Mouse (Mus musculus) midbrain, embryonic 15.5 days (tissue): ENCODE measurements at regions not wholly inside any gene's neighbourhood (a gene's known extent, or its start where the extent isn't known, plus 50 kb on each side); places are given as distances from the start of the nearest gene placed in this dataset.

Source experiments
- ATAC-seq: fragments of 200-750 bp; cut with Nextera tagmentation; replicated peaks from 2 replicates; pipeline ENCODE4 v1.8.0; 2017; ENCODE audit warnings: moderate TSS enrichment
- H3K27ac ChIP-seq: fragments of 300-500 bp; sonication (generic); 2 replicates; pipeline ENCODE4 v1.5.1; 2015; ENCODE audit warnings: mild to moderate bottlenecking, inconsistent platforms
- H3K27me3 ChIP-seq: fragments of 300-500 bp; sonication (generic); replicated peaks from 2 replicates; pipeline ENCODE4 v1.6.1; 2015; ENCODE audit warnings: inconsistent platforms
- H3K36me3 ChIP-seq: fragments of 300-500 bp; sonication (generic); replicated peaks from 2 replicates; pipeline ENCODE4 v1.6.1; 2015; ENCODE audit warnings: inconsistent platforms
- H3K4me1 ChIP-seq: fragments of 300-500 bp; sonication (generic); 2 replicates; pipeline ENCODE4 v1.6.1; 2015; ENCODE audit warnings: inconsistent platforms
- H3K4me2 ChIP-seq: fragments of 300-500 bp; sonication (generic); 2 replicates; pipeline ENCODE4 v1.6.1; 2015; ENCODE audit warnings: inconsistent platforms, mild to moderate bottlenecking, moderate library complexity
- H3K4me3 ChIP-seq: fragments of 300-500 bp; sonication (generic); 2 replicates; pipeline ENCODE4 v1.5.1; 2015; ENCODE audit warnings: mild to moderate bottlenecking, inconsistent platforms
- H3K9ac ChIP-seq: fragments of 300-500 bp; sonication (generic); 2 replicates; pipeline ENCODE4 v1.6.1; 2015; ENCODE audit warnings: mild to moderate bottlenecking, inconsistent platforms
- H3K9me3 ChIP-seq: fragments of 300-500 bp; sonication (generic); 2 replicates; pipeline ENCODE4 v1.6.1; 2016; ENCODE audit warnings: inconsistent platforms
- WGBS: fragments of 180-500 bp; shearing (Covaris S2); methylation state at CpG from one replicate; pipeline ENCODE4 v1.1.7; 2015; ENCODE audit warnings: mixed read lengths; 5-methylcytosine and 5-hydroxymethylcytosine counted together

DNA sequence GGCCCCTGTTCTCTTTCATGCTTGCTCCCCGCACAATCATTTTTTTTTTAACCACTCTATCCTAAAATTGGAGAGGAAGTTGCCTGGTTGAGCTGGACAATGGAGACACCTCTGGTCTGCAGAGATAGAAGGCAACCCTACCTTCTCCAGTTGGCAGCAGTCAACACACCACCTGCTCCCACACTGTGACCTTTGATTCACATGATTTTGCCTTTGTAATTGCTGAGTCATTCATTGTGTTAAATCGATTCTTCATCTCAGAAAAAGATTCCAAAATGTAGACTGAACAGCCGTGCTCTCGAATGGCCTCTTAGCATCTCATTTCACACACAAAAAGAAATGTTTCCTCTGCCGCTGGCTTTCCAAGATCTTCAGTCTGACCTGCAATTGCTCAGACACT, 616.2 kb downstream of the Pdcd6ip start:
- Histone ChIP-seq H3K9me3 (no peaks in the 10 kb centered on the region), H3K27ac (no peak overlapping the region), H3K27me3 (no peaks in the 10 kb centered on the region), H3K4me1 (no peaks in the 10 kb centered on the region), H3K4me3 (no peak overlapping the region), H3K36me3 (no peaks in the 10 kb centered on the region), H3K4me2 (no peak overlapping the region), H3K9ac (no peak overlapping the region)
- ATAC-seq: no peak
- WGBS: 56% methylated on average over 5 of the region's 5 CpGs

DNA sequence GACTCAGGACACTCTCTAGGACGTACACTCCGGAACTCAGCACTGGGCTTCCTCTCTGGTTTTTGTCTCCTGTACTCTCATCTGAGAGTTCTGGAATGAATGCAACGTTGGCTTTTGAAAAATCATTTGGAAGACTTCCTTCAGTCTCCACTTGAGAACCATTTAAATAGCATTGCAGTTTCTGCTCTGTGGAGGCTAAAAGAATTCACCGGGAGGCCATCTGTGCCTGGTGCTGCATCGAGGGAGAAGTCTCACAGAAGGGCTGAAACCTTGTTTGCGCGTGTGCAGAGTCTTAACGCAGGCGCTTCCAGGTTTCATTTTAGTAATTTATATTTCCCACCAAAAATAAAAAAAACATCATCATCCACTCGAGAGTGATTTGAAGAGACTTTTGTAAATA, 620.3 kb downstream of the Pdcd6ip start:
- Histone ChIP-seq H3K36me3 (no peaks in the 10 kb centered on the region), H3K27ac (no peak overlapping the region), H3K9me3 (no peaks in the 10 kb centered on the region), H3K27me3 (no peaks in the 10 kb centered on the region), H3K4me2 (no peak overlapping the region), H3K9ac (no peak overlapping the region), H3K4me1 (no peaks in the 10 kb centered on the region), H3K4me3 (no peak overlapping the region)
- no peak for ATAC-seq
- 83% methylated on average over 10 of the region's 10 CpGs for WGBS

DNA sequence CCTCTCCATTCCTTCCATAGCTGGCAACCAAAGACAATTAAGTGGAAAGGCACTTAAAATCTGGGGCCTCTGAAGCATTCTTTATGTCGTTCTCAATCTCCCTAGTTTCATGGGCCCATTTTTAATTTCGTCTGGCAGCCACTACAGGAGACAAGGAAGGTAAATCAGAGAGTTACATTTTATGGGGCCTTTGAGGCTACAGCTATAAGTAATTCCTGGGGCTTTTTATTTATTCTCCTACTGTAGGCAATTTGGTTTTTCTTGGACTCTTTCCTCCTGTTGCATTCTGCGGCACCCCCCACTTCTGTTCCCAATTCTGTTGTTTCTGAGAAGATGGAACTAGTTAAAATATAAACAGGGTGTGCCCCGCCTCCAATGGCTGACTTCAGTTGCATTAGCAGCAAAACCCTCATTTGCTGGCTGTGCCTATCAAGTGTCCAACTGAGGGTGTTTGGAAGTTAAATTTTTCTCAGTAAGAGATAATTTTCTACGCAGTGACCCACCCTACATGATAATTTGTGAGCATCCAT, 622.7 kb downstream of the Pdcd6ip start:
- H3K9ac ChIP-seq: no peak overlapping the region
- no peaks in the 10 kb centered on the region for H3K36me3 ChIP-seq
- 86% methylated on average over 5 of the region's 5 CpGs for WGBS
- no peak overlapping the region for H3K27ac ChIP-seq
- no peak for ATAC-seq
- H3K4me2 ChIP-seq: no peak overlapping the region
- H3K27me3 ChIP-seq: no peaks in the 10 kb centered on the region
- no peak overlapping the region for H3K4me3 ChIP-seq
- H3K4me1 ChIP-seq: no peaks in the 10 kb centered on the region
- H3K9me3 ChIP-seq: no peaks in the 10 kb centered on the region

DNA sequence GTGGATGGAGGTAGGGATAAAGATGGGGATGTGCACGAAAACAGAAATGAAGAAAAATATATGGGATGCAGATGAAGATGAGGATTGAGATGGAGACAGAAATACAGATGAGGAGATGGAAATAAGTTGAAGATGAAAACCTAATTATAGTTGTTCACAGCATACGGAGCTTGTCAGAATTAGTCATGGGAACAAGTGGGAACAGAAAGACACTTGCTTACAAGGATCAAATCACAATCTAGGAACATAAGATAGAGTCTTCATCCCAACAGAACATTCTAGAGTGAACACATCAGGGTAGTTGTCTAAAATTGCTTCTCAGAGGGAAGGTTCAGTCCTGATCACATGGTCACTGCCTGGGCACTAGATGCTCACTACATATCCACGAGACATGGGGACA, 633.2 kb downstream of the Pdcd6ip start:
- no peak for ATAC-seq
- Histone ChIP-seq H3K9me3 (no peaks in the 10 kb centered on the region), H3K27ac (no peak overlapping the region), H3K9ac (no peak overlapping the region), H3K4me3 (no peak overlapping the region), H3K4me2 (no peak overlapping the region), H3K4me1 (no peaks in the 10 kb centered on the region), H3K27me3 (no peaks in the 10 kb centered on the region), H3K36me3 (no peaks in the 10 kb centered on the region)
- WGBS: 84% methylated on average over 3 of the region's 3 CpGs

DNA sequence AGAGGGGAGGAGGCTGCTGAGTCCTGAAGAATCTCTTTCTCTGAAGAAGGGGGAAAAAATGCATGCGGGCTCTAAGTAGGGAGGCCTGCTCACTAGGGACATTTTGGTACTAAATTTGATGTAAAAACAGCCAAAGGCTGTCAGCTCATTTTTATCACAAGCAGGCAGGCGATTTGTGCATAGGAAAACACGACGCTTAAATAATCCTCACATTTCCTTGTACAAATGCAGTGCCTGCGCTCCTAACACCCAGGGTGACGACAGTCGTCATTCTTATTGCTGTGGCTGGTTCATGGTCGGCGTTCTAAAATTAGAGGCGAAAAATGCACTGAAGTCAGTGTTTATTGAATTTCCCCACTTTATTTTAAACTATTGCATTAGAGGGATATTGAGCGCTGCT, 650.6 kb downstream of the Pdcd6ip start:
- no peaks in the 10 kb centered on the region for H3K4me1 ChIP-seq
- 67% methylated on average over 11 of the region's 11 CpGs for WGBS
- no peak overlapping the region for H3K27ac ChIP-seq
- no peak for ATAC-seq
- H3K9me3 ChIP-seq: no peaks in the 10 kb centered on the region
- no peaks in the 10 kb centered on the region for H3K36me3 ChIP-seq
- no peak overlapping the region for H3K9ac ChIP-seq
- no peak overlapping the region for H3K4me2 ChIP-seq
- no peaks in the 10 kb centered on the region for H3K27me3 ChIP-seq
- H3K4me3 ChIP-seq: no peak overlapping the region

DNA sequence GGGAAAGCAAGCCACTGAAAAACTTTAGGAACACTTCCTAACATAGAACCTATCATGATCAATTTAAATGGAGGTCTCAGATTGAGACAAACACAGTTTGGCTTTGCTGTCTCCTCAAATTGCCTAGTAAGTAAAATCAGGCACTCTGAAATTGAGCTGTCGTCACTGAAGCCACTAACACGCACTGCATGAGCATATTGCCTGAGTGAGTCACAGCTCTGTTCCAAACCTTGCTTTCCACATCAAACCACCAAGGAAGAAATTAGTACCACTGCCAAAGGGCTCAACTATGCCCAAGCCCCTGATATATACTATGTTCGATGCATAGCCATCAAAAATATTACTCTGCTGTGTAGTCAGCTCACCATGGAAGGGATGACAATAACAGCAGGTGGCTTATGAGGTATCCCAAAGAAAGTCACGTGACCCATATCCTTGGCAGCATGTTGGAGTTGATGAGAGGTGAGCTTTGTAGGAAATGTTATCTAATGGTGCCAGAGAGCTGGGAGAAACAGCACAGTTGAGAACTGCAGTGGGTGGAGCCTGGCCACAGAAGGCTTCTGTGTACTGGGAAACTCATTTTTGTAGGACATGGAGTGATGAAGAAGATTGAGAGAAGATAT, 663.4 kb downstream of the Pdcd6ip start:
- Histone ChIP-seq H3K4me1 (0 out of 2 replicates have a peak, but pooled peaks cover 4% of the 10 kb centered on the region), H3K9me3 (no peaks in the 10 kb centered on the region), H3K4me3 (no peak overlapping the region), H3K4me2 (no peak overlapping the region), H3K9ac (no peak overlapping the region), H3K36me3 (no peaks in the 10 kb centered on the region), H3K27ac (no peak overlapping the region), H3K27me3 (no peaks in the 10 kb centered on the region)
- ATAC-seq: no peak
- WGBS: 83% methylated on average over 4 of the region's 4 CpGs

DNA sequence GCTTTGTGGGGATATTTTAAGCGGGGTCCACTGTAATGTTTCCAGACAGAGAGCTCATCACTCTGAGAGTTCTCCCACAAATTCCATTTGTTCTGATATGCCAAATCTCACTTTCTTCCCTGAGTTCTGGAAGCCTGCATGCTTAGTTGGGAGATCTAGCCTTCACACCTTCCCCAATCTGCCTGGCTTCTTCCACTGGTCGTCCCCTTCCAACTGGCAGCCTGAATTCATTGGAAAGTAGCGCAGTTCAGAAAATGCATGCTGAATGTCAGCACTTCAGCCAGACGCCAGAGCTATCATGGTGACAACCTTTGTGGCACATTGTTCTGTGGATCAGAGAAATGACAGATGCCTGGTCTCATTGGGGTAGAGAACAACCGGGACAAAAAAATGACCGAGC, 667.2 kb downstream of the Pdcd6ip start:
- ATAC-seq: no peak
- H3K27me3 ChIP-seq: no peaks in the 10 kb centered on the region
- H3K36me3 ChIP-seq: no peaks in the 10 kb centered on the region
- no peak overlapping the region for H3K27ac ChIP-seq
- H3K9ac ChIP-seq: no peak overlapping the region
- H3K9me3 ChIP-seq: no peaks in the 10 kb centered on the region
- H3K4me2 ChIP-seq: no peak overlapping the region
- H3K4me3 ChIP-seq: no peak overlapping the region
- WGBS: 88% methylated on average over 6 of the region's 6 CpGs
- H3K4me1 ChIP-seq: 0 out of 2 replicates have a peak, but pooled peaks cover 4% of the 10 kb centered on the region

DNA sequence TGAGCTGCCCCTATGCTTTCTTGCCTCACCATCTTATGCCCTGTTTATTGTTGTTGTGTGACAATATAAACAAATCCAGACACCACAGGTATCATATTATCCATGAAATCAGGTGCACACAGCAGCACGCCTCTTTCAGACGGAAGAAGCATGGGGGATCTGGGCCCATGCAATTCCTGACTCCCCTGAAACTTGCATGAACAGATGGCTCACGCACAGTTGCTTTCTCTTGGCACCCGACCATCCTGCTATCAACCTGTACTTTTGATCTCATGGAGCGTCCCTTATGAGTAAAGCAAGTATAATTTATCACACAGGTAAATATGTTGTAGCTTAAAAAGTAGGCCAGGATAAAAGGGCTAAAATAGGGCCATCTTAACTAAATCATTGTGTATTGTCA, 674.1 kb downstream of the Pdcd6ip start:
- 83% methylated on average over 5 of the region's 5 CpGs for WGBS
- H3K36me3 ChIP-seq: no peaks in the 10 kb centered on the region
- no peak for ATAC-seq
- H3K27ac ChIP-seq: no peak overlapping the region
- H3K9me3 ChIP-seq: no peaks in the 10 kb centered on the region
- H3K4me3 ChIP-seq: no peak overlapping the region
- H3K4me1 ChIP-seq: no peaks in the 10 kb centered on the region
- H3K27me3 ChIP-seq: no peaks in the 10 kb centered on the region
- no peak overlapping the region for H3K4me2 ChIP-seq
- no peak overlapping the region for H3K9ac ChIP-seq

DNA sequence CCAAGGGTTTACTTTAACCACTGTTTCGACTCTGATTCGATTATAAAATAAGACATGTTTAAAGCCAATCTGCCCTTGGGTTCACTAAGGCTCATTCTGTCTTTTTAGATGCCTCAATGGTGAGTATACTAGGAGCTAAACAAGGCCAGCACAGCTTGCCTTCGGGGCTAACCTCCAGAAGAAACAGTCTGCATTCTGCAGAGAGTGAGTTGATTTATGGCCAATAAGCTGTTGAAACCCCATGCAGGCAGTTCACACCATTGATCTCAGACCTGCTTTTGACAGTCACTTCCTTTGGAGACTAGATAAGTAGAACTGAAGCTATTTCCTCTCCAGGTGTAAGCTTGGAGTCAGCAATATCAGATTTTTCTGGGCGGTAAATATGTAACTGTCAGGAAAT, 679.0 kb downstream of the Pdcd6ip start:
- Histone ChIP-seq H3K4me3 (no peak overlapping the region), H3K36me3 (no peaks in the 10 kb centered on the region), H3K27me3 (no peaks in the 10 kb centered on the region), H3K9ac (no peak overlapping the region), H3K4me2 (no peak overlapping the region), H3K4me1 (no peaks in the 10 kb centered on the region), H3K27ac (no peak overlapping the region), H3K9me3 (no peaks in the 10 kb centered on the region)
- no peak for ATAC-seq
- WGBS: 87% methylated on average over 4 of the region's 4 CpGs

DNA sequence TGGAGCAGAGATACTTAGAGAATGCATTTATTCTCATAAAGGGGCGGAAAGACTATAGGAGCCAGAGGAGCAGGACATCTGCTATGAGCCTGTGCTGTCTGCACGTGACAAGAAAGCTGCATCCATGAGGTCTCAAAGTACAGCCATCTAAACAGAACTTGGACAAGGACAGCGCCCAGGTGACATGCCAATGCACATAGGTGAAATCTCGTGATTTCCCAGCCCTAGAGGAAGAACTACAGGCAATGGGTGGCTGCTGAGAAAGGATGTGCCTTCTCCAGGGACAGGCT, 681.2 kb downstream of the Pdcd6ip start:
- 84% methylated on average over 4 of the region's 4 CpGs for WGBS
- no peaks in the 10 kb centered on the region for H3K4me1 ChIP-seq
- no peaks in the 10 kb centered on the region for H3K27me3 ChIP-seq
- no peak overlapping the region for H3K9ac ChIP-seq
- ATAC-seq: no peak
- H3K4me3 ChIP-seq: no peak overlapping the region
- no peaks in the 10 kb centered on the region for H3K36me3 ChIP-seq
- H3K4me2 ChIP-seq: no peak overlapping the region
- H3K9me3 ChIP-seq: no peaks in the 10 kb centered on the region
- no peak overlapping the region for H3K27ac ChIP-seq

DNA sequence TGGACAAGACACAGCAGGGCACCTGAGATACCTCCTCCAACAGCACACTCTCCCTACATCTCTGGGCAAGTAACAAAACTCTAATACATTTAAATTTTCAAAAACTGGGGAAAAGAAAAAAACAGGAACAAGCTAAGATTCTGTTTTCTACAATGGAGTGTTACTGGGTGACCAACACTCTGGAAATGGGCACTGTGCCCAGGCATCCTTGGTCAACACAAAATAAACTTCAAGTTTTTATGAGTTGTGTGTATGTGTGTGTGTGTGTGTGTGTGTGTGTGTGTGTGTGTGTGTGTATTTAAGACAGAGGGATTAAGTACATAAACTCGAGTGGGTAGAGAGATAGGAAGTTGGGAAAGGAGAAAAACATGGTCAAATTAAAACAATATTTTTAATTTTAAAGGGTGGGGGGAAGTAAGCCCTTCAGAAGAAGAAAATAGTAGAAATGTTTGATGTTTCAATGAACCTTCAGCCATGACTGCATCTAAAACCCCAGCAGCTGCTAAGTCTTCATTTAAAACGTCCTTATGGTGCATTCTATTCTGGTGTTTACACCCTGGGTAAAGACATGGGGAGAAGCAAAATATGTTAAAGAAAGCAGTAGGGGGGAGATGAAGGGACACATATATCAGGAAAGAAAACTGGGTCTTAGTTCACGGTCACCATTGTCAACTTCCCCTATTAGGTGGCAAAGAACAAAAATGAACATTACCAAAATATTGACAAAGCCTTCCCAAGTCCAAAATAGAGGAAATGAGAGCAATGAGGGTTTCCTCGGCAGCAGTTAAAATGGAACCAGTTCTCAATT, 681.8 kb downstream of the Pdcd6ip start:
- H3K4me2 ChIP-seq: no peak overlapping the region
- ATAC-seq: no peak
- H3K36me3 ChIP-seq: no peaks in the 10 kb centered on the region
- H3K4me3 ChIP-seq: no peak overlapping the region
- H3K9me3 ChIP-seq: no peaks in the 10 kb centered on the region
- H3K27me3 ChIP-seq: no peaks in the 10 kb centered on the region
- no peaks in the 10 kb centered on the region for H3K4me1 ChIP-seq
- no peak overlapping the region for H3K9ac ChIP-seq
- 72% methylated on average over 4 of the region's 4 CpGs for WGBS
- no peak overlapping the region for H3K27ac ChIP-seq

DNA sequence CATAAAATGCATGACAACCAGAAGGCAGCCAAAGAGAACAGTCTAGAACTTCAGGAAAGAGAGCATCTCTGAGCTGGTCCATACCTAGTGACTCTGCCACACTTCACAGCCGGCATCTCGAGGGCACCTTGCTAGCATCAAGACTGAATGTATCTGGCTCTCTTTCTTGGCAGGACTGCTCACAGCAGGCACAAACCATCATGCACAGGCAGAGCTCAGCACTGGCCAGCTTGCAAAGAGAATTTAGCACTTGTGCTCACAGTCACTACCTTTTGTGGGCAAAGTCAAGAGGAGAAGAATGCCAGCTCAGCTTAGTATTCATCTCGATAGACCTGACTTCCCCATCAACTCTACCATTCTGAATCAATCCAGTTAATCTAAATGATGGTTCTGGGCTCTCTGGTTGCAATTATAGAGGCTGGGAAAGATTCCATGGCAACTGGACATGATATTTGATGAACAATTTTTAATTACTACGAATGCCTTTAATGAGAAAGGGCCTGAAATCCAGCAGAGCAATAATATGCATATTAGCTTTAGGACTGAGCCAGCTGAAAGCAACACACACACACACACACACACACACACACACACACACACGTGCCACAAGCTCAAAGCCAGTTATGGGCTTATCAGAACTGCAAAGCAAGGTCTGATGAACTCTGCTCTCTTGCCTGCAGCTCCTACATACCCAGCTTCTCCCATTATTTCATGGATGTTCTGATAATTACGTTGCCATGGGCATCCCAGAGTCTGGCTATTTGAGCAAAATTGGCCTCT, 686.0 kb downstream of the Pdcd6ip start:
- Histone ChIP-seq H3K4me2 (no peak overlapping the region), H3K27ac (no peak overlapping the region), H3K36me3 (no peaks in the 10 kb centered on the region), H3K4me3 (no peak overlapping the region), H3K9me3 (no peaks in the 10 kb centered on the region), H3K4me1 (no peaks in the 10 kb centered on the region), H3K9ac (no peak overlapping the region), H3K27me3 (no peaks in the 10 kb centered on the region)
- no peak for ATAC-seq
- WGBS: 71% methylated on average over 6 of the region's 6 CpGs
